Mouse (Mus musculus) bone marrow, adult 2 months (tissue): ENCODE measurements around the gene Gnl2. TPM values are rescaled to one million over a fixed set of nuclear protein-coding genes. Genes with fewer than 3 reads are reported as not detected.

Source experiments
- H3K27ac ChIP-seq: fragments of 200-500 bp; 2 replicates; pipeline ENCODE4 v1.5.1; 2012; ENCODE audit warnings: low read depth, mild to moderate bottlenecking, control low read depth, inconsistent platforms, low read length; ENCODE audit not compliant: control insufficient read depth, poor library complexity, insufficient read depth
- H3K4me1 ChIP-seq: fragments of 200-500 bp; 2 replicates; pipeline ENCODE4 v1.6.1; 2011; ENCODE audit warnings: low read length; ENCODE audit not compliant: control insufficient read depth, insufficient read depth
- H3K4me3 ChIP-seq: fragments of 200-500 bp; replicated peaks from 2 replicates; pipeline ENCODE3; 2011; ENCODE audit warnings: mild to moderate bottlenecking, low read depth, low read length, control low read depth; ENCODE audit not compliant: control insufficient read depth
- CTCF ChIP-seq: fragments of 200-500 bp; IDR thresholded peaks from 2 replicates; pipeline ENCODE4 v1.5.1; 2011; ENCODE audit warnings: low read length, control low read depth; ENCODE audit not compliant: control insufficient read depth, insufficient read depth
- POLR2A ChIP-seq: fragments of 200-500 bp; IDR thresholded peaks from 2 replicates; pipeline ENCODE4 v1.6.1; 2011; ENCODE audit warnings: low read depth, mild to moderate bottlenecking, control low read depth, low read length, borderline replicate concordance; ENCODE audit not compliant: control insufficient read depth
- WGBS: fragments of 180-500 bp; shearing (Covaris S2); methylation state at CpG from one replicate; pipeline ENCODE4 v1.1.7; 2018; 5-methylcytosine and 5-hydroxymethylcytosine counted together
- polyA plus RNA-seq: library from polyadenylated mRNA; stranded (reverse); fragments of >200 nt; gene quantifications from 2 replicates; pipeline ENCODE4 v1.2.4, GENCODE M21; 2011; ENCODE audit warnings: low replicate concordance; ENCODE audit not compliant: missing spikeins, insufficient read depth, insufficient read length

The Gnl2 gene
- polyA plus RNA-seq: 33.3 and 65.5 TPM in 2 replicates

DNA sequence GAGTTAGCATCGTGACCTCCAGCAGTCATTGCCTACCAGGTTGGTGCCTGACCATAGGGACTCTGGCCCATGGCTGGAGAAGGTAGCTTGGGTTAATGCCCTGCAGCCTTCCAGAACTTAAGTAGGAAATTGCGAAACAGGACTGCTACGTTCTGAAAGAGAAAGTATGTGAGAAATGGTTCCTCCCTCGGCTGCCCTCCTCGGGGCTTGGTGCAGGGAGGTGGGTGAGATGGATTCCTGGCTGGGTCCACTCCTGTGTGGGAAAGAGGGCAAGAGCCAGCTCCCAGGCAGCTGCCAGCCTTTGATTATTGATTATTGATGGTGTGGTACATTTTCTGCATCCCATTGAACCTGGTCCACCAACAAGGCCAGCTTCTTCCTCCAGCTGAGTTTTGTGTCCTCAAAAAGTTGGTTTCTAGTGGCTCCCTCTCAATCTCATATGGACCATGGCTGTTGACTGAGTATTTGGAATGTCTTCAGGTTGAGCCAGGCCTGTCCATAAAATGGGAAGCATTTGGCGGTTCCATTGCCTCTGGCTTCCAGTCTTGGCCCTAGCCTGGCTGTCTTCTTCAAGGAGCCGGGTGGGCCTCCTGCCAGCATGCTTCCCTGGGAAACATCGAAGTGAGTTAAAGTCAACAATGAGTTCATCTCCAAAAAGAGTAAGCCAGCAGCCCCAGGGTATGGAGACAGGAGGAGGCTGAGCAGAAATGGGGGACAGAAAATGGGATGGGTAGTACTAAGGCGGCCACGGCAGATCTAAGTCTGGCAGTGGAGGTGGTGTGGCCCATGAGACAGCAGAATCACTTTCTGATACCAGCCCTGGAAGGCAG is at the start of gene Gnl2:
Gene Gnl2, plus strand, starts transcription at position 780 of the 830 bp plus-strand sequence.
- peak within 1 kb of the TSS; percentile 13 for H3K27ac ChIP-seq
- no peak within 1 kb of the TSS for H3K4me3 ChIP-seq
- whole genome bisulfite sequencing: 46% methylated on average over 10 of the region's 10 CpGs
- peaks cover 4% of the 10 kb centered on the region for H3K4me1 ChIP-seq
- TF ChIP-seq POLR2A (no peak), CTCF (no peak)

DNA sequence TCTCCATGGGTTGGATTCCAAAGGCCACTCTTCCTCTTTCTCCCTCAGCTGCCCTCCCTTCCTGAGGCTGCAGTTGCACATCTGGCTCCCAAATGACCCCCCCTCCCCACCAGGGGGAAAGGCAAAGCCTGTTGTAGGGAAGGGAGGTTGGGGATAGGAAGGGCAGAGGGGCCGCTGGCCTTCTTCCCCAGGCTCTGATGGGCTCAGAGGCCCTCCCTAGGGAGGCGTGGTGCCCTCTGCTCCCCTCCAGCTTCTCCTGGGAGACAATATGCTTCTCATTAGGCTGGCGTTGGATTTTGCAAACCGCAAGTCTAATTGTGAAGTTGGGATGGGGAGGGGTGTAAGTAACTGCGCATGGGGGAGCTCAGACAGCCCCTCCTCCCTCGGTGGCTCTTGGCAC is 47.7 kb upstream of the Gnl2 start:
- Histone ChIP-seq H3K27ac (no peak overlapping the region), H3K4me1 (no peaks in the 10 kb centered on the region), H3K4me3 (no peak overlapping the region)
- TF ChIP-seq POLR2A (no peak), CTCF (no peak)
- WGBS: 24% methylated on average over 6 of the region's 6 CpGs

GRCm38 (mm10) chr4:124969219-124969848 is 47.1 kb upstream of the Gnl2 start:
- TF ChIP-seq POLR2A (no peak), CTCF (no peak)
- Histone ChIP-seq H3K4me3 (no peak overlapping the region), H3K27ac (no peak overlapping the region), H3K4me1 (no peaks in the 10 kb centered on the region)
- WGBS: 25% methylated on average over 7 of the region's 7 CpGs

DNA sequence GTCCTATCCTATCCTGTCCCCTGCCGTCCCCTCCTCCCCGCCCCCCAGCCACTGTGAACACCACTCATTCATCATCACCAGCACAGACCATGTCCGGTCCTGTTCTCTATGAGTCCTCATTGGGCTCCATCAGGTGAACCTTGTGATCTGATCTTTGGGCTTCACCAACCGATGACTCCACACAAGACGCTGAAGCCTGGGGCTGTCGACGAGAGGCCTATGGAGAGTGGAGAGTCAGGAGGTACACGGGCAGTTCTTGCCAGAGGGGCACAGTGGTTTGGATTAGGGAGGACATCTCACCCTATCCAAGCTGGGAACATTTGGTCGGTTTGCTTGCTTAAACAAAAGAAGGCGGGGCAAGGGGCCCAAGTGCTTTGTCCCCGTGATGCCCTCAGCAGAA is 46.2 kb upstream of the Gnl2 start:
- H3K4me1 ChIP-seq: no peaks in the 10 kb centered on the region
- TF ChIP-seq CTCF: no peak
- no peak for TF ChIP-seq POLR2A
- 77% methylated on average over 11 of the region's 11 CpGs for WGBS
- no peak overlapping the region for H3K4me3 ChIP-seq
- H3K27ac ChIP-seq: no peak overlapping the region

DNA sequence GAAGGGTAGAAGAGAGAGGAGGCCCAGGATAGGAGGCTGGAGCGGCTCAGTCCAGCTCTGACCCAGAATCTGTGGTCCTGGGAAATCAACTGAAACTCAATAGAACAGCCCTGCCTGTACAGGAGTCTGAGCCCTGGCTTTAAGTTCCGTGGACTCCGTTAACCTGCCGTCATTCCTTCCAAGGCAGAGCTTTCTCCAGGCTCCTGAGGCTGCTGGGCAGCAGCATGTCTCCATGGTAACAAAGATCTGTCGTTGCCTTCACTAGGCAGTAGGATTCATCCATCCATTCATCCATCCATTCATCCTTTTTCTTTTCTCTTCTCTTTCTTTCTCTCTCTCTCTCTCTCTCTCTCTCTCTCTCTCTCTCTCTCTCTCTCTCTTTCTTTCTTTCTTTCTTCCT is 45.7 kb upstream of the Gnl2 start:
- Histone ChIP-seq H3K27ac (no peak overlapping the region), H3K4me1 (no peaks in the 10 kb centered on the region), H3K4me3 (no peak overlapping the region)
- 79% methylated on average over 5 of the region's 5 CpGs for WGBS
- TF ChIP-seq POLR2A (no peak), CTCF (no peak)

DNA sequence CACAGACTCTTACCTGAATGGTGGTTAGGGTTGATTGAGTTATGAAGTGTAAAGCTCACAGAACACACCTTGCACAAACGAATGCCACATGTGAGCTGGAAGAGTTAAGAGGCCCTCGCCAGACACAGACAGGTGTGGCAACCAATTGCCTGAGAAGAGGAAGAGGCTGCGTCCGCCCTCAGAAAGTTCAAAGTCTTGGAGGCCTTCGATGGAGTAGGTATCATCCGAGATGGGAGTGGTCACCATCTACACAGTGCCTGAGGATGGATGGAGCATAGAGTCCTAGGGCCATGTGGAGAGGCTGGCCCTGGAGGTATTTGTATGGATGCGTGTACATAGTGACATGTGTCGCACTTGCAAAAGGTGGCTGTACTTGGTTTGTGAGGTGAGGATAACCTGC is 45.3 kb upstream of the Gnl2 start:
- Histone ChIP-seq H3K4me1 (no peaks in the 10 kb centered on the region), H3K4me3 (no peak overlapping the region), H3K27ac (no peak overlapping the region)
- 72% methylated on average over 8 of the region's 8 CpGs for WGBS
- no peak for TF ChIP-seq CTCF
- no peak for TF ChIP-seq POLR2A

- no peak overlapping the region for H3K4me3 ChIP-seq
- H3K4me1 ChIP-seq: no peaks in the 10 kb centered on the region
- 72% methylated on average over 9 of the region's 9 CpGs for WGBS
- TF ChIP-seq CTCF (no peak), POLR2A (no peak)
- H3K27ac ChIP-seq: no peak overlapping the region
Observed at GRCm38 (mm10) chr4:124972316-124972715, 44.1 kb upstream of the Gnl2 start.

DNA sequence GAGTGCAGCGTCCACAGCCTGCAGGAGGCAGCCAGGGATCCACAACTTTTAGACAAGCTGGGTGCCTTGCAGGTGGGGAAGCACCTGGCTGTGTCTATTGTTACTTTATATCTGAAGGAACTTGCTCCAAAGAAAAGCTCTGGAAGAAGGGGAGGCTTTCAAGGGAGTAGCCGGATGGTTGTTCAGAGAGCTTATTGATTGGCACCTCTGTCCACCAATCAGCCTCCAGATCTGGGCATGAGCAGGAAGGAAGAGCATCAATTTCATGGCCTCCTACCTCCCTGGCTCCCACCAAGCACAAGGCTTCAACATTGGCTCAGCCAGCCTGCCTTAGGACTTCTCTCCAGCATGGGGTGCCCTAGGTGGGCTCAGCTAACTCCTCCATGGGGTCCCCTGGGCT is 43.1 kb upstream of the Gnl2 start:
- no peak overlapping the region for H3K27ac ChIP-seq
- no peak overlapping the region for H3K4me3 ChIP-seq
- WGBS: 70% methylated on average over 2 of the region's 2 CpGs
- TF ChIP-seq CTCF: no peak
- TF ChIP-seq POLR2A: no peak
- no peaks in the 10 kb centered on the region for H3K4me1 ChIP-seq
